Mouse (Mus musculus) right cerebral cortex, postnatal 14 days (tissue): ENCODE measurements at regions not wholly inside any gene's neighbourhood (a gene's known extent, or its start where the extent isn't known, plus 50 kb on each side); places are given as distances from the start of the nearest gene placed in this dataset.

ENCODE experiments used
- DNase-seq: peaks from one replicate; pipeline ENCODE4 v3.0.0; 2022

DNA sequence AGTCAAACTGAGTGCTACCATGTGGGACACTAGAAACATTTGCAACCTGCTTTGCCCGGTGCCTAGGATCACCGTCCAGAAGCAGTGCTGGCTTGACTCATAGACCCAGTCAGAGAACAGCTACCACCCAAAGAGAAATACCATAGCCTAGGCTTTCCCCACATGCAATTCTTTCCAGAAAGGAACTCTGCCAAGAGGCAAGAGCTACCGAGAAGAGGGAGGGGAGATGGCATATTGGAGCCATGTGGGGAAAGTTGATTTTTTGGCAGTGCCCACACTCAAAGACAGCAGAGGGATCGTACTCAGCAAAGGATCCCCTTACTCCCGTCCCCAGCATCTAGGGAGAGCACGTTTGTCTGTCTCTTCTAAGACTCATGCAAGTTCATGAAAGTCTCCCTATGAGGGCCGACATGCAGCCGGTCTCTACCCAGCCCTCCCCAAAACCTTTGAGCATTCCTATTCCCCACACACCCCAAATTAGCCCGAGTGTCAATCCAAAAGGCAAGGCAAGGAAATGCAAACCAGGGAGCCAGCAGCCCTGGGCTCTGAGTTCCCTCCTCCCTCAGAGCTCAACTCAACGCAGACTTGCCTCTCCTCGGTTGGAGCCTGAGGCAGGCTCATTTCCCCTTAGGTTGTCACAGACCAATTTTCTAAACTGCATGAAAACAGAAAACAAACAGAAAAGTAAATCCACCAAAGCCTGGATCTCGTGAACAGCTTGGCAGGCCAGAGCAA, 116.2 kb upstream of the Pkdcc start:
- no peak for DNase-seq

DNA sequence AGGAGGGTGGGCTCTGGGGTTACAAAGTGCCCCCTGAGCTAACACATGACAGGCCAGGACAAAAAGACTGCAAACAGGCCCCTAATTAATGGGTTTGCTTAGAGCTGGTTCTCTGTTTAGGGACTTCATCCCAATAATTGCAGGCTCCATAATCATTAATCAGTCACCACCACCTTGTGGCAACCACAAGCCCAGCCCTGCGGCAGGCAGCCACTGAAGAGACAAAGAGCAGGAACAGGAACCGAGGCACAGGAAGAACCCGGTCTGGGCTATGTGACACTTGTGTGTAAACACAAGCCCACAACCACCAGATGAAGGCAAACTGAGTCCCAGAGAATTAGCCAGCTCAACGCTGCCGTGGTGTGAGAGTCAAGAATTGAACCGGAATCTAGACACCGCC, 114.1 kb upstream of the Pkdcc start:
- no peak for DNase-seq

- no peak for DNase-seq
These were observed 113.3 kb upstream of the Pkdcc start for GRCm38 (mm10) chr17:83101756-83102155.

GRCm38 (mm10) chr17:83102675-83103412, 112.2 kb upstream of the Pkdcc start:
- DNase-seq, result no peak

- no peak for DNase-seq
These were observed 106.9 kb upstream of the Pkdcc start for GRCm38 (mm10) chr17:83108151-83108550.

DNA sequence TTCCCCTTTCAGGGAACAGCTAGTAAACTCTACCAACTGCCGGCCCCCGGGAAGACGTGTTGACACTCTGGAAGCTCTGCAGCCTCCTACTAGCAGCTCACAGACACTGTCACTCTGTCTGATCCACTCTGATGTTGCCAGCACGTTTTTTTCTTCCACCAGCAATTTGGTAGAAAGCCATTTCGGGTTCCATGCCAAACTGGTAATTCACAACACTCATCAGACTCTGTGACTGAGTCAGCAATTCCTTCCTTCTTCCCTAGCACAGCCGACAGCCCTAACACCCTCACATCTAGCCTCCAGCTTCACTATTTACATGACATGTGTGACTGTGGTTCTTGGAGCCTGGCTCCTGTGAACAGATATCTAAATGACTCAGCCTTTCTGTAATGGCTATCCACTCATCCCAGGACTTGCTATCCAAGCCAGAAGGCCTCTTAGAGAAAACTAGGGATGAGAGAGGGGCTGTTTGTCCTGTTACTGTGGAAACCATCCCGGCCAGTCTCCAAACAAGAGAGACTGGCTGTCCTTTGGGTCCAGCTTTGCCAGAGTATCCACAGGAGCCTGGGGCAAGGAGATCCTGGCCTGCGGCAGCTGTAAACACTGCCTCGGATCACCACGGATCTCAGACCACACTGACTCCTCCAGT, 105.2 kb upstream of the Pkdcc start:
- DNase-seq, result peak; percentile 10

GRCm38 (mm10) chr17:83110556-83110955, 104.5 kb upstream of the Pkdcc start:
- DNase-seq, result no peak

GRCm38 (mm10) chr17:83115146-83115545, 99.9 kb upstream of the Pkdcc start:
- DNase-seq, result no peak

GRCm38 (mm10) chr17:83115832-83116480, 99.1 kb upstream of the Pkdcc start:
- DNase-seq, result no peak

DNA sequence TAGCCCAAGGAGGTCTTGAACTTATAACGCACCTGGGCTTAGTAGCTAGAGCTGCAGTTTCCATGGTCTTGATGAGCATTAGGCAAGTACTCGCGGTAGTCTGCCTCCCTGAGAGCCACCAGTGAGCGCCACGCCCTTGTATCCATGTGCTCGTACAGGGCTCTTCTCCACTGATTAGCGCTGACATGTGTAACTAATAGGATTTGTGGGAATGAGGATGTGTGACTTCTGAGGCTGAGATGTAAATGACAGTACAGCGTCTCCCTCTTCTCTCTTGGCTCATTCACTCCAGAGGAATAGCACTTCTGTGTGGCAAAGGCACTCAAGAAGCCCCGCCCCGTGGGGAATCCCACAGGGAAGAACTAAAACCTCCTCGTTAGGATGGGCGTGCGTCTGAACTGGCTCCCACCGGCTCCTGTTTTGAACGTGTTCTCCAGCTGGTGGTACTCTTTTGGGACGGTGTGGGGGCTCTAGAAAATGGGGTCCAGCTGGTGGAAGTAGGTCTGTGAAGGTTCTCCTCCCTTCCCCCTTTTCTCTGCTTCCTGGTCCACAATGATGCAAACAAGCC, 94.3 kb upstream of the Pkdcc start:
- no peak for DNase-seq

GRCm38 (mm10) chr17:83122525-83123280, 92.4 kb upstream of the Pkdcc start:
- peak; percentile 19 for DNase-seq

GRCm38 (mm10) chr17:83125057-83125456, 90.0 kb upstream of the Pkdcc start:
- no peak for DNase-seq

GRCm38 (mm10) chr17:83127842-83128241, 87.2 kb upstream of the Pkdcc start:
- no peak for DNase-seq

- peak; percentile 37 for DNase-seq
These were observed 86.1 kb upstream of the Pkdcc start for GRCm38 (mm10) chr17:83128843-83129544.

- DNase-seq, result no peak
These were observed 85.4 kb upstream of the Pkdcc start for GRCm38 (mm10) chr17:83129658-83130057.

DNA sequence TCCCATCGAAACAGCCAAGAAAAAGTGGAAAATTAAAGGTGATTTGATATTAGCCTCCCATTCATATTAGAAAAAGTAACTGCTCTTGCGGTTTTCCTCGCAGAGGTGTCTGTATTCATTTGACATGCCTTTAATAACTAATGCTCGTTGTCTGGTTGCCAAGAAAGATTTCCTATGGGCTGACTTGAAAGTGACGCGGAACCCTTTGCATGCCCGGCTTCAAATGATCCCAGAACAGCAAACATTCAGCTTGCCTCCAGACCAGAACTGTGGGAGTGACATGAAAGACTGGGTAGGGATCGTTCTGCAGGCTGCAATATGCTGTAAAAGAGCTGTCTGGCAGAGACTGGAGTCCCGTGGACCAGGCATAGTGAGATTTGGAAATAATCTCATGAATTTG, 81.9 kb upstream of the Pkdcc start:
- DNase-seq, result no peak

DNA sequence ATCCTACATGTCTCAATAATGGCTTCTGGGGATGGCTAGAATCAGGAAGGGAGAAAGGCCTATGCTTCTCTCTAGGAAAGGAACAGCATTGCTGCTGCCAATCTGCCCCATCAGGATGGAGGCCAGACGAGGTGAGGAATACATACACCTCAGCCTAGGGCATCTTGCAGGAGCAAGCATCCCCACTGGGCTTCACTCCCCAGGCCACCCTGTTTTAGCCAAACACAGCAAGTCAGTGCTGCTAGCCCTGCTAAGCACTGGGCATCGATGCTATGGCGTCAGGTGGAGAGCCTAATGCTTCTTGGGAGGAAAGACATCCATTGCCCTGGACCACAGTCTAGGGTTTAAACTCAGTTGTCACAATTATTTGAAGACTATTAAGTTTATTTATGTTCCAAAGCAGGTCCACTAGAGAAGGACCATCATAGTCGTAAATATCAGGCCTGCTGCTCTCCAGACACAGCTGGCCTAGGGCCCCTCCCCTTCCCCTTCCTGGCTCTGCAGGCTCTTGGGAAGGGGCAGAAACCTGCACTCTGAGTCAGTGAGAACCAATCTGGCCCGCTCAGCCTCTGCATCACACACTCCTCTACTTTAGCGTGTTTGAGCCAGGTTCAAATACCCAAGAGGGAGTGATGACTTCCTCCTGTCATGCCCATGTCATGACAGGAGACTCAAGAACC, 79.5 kb upstream of the Pkdcc start:
- DNase-seq, result no peak

DNA sequence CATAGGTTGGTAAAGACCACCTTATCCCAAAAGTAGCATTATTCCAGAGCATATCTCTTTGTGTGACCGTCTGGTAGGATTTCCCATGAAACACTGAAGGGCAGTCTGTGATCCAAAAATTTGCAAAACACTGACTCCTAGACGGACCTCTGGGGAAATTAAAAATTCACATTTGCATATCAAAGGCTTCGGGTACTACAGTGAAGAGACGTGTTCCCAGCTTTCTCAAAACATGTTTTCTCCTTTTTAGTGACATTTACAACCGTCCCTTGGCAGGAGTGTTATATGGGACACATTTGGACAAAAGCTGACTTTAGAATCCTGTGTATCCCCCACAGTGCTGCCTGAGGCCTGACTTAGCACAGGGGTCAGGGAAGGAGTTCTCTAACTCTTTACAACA, 78.8 kb upstream of the Pkdcc start:
- no peak for DNase-seq

DNA sequence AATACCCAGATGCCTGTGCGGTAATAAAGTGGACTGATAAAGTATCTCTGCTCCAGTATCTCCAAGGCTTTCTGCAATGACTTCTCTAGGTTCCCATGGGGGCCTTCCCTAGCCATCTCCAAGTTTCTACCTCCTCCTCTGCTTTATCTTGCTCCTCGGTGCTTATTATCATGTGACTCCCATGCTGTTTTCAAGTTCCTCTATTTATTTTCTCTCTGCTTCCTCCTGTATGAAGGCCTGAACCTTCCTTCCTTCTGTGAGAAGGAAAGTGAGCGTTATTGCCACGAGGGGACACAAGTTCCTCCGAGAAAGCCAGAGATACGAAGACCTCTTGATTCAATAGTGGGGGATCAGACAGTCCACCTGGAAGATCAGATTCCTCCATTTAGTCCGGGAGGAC, 77.4 kb upstream of the Pkdcc start:
- no peak for DNase-seq

- DNase-seq, result no peak
These were observed 76.3 kb upstream of the Pkdcc start for GRCm38 (mm10) chr17:83138493-83139417.
